Mouse (Mus musculus): ENCODE results near the gene Gm10057.
"Not testable (repeated sequence)": the region's sequence is repeated elsewhere in the genome, so short reads cannot be mapped to it uniquely, and the experiment has no call there.

The Gm10057 gene

GRCm38 (mm10) chrX:154054939-154055338 is at the start of gene Gm10057:
Gene Gm10057, minus strand, starts transcription at chrX:154055039.
- DNase-seq (ENCODE audit: inconsistent ontology term): not testable (repeated sequence)

GRCm38 (mm10) chrX:154033727-154034126 is 21.1 kb downstream of the Gm10057 start, which contains the start of gene 4921511M17Rik:
Gene 4921511M17Rik, minus strand, starts transcription at chrX:154033827.
- not testable (repeated sequence) for DNase-seq (ENCODE audit: inconsistent ontology term)

- not testable (repeated sequence) for DNase-seq (ENCODE audit: inconsistent ontology term)
Measured at GRCm38 (mm10) chrX:154012540-154012939, 42.3 kb downstream of the Gm10057 start, which contains the start of gene Samt1. Gene Samt1, minus strand, starts transcription at chrX:154012640.
